Mouse (Mus musculus): Measurements from ENCODE around the gene Gm9970. TPM values are rescaled to one million over a fixed set of nuclear protein-coding genes. Genes with fewer than 3 reads are reported as not detected.

Gene Gm9970
- polyA plus RNA-seq, 1 experiment from 2014 or later: 0.68 TPM

GRCm38 (mm10) chr5:31194486-31195485 is 46.2 kb downstream of the Gm9970 start:
- H3K27me3 ChIP-seq (replicated peaks): no peaks in the 10 kb centered on the region
- no peaks in the 10 kb centered on the region for H3K9me3 ChIP-seq
- peak overlapping the region; percentile 94 for H3K9ac ChIP-seq
- H3K4me1 ChIP-seq: peaks cover 23% of the 10 kb centered on the region
- ATAC-seq (ENCODE audit: extremely low read depth, insufficient number of reproducible peaks, low FRiP score, low TSS enrichment): no peak
- H3K27ac ChIP-seq (replicated peaks): no peak overlapping the region
- H3K4me2 ChIP-seq: peak overlapping the region; percentile 80
- H3K4me3 ChIP-seq: peak overlapping the region; percentile 75
- peaks cover 74% of the 10 kb centered on the region for H3K36me3 ChIP-seq
- 88% methylated on average over 16 of the region's 16 CpGs for WGBS

GRCm38 (mm10) chr5:31193631-31194281 is 47.3 kb downstream of the Gm9970 start:
- no peak for ATAC-seq (ENCODE audit: extremely low read depth, insufficient number of reproducible peaks, low FRiP score, low TSS enrichment)
- no peaks in the 10 kb centered on the region for H3K27me3 ChIP-seq (replicated peaks)
- H3K9me3 ChIP-seq: no peaks in the 10 kb centered on the region
- peak overlapping the region; percentile 83 for H3K27ac ChIP-seq (replicated peaks)
- H3K9ac ChIP-seq: peak overlapping the region; percentile 94
- H3K36me3 ChIP-seq: peaks cover 74% of the 10 kb centered on the region
- peak overlapping the region; percentile 80 for H3K4me2 ChIP-seq
- peak overlapping the region; percentile 75 for H3K4me3 ChIP-seq
- 8% methylated on average over 25 of the region's 25 CpGs for WGBS
- H3K4me1 ChIP-seq: peaks cover 23% of the 10 kb centered on the region

- Histone ChIP-seq H3K36me3 (peaks cover 74% of the 10 kb centered on the region), H3K27me3 (replicated peaks) (no peaks in the 10 kb centered on the region), H3K4me3 (peak within 1 kb of the TSS; percentile 75), H3K4me2 (peak within 1 kb of the TSS; percentile 80), H3K9ac (peak within 1 kb of the TSS; percentile 94), H3K4me1 (peaks cover 23% of the 10 kb centered on the region), H3K9me3 (no peaks in the 10 kb centered on the region), H3K27ac (replicated peaks) (peak within 1 kb of the TSS; percentile 83)
- ATAC-seq (ENCODE audit: extremely low read depth, insufficient number of reproducible peaks, low FRiP score, low TSS enrichment): peak; percentile 94
- WGBS: under 1% methylated on average over 48 of the region's 48 CpGs
Observed at GRCm38 (mm10) chr5:31192939-31193630, 47.9 kb downstream of the Gm9970 start, which contains the start of the genes Snx17 and Eif2b4. TSS of gene Snx17 (plus strand) at chr5:31193227. TSS of gene Eif2b4 (minus strand) at chr5:31193430.

GRCm38 (mm10) chr5:31192045-31192938 is 48.7 kb downstream of the Gm9970 start:
- Histone ChIP-seq H3K4me2 (peak overlapping the region; percentile 80), H3K27ac (replicated peaks) (peak overlapping the region; percentile 83), H3K27me3 (replicated peaks) (no peaks in the 10 kb centered on the region), H3K4me1 (peaks cover 23% of the 10 kb centered on the region), H3K9me3 (no peaks in the 10 kb centered on the region), H3K36me3 (peaks cover 74% of the 10 kb centered on the region), H3K4me3 (peak overlapping the region; percentile 75), H3K9ac (peak overlapping the region; percentile 94)
- ATAC-seq (ENCODE audit: extremely low read depth, insufficient number of reproducible peaks, low FRiP score, low TSS enrichment): peak; percentile 53
- WGBS: 12% methylated on average over 42 of the region's 42 CpGs

Other genes with a start within 250 kb of the Gm9970 start
- 119 and 124 TPM in 2 replicates for gene Atraid, start 192.9 kb downstream of the Gm9970 start, polyA plus RNA-seq (2015; fragmentation: Nextera tagmentation; extraction: Ambion mirVana)
- 6.9 and 7.2 TPM in 2 replicates for gene Slc5a6, start 192.3 kb downstream of the Gm9970 start, polyA plus RNA-seq (2015; fragmentation: Nextera tagmentation; extraction: Ambion mirVana)
- 17.8 and 20.9 TPM in 2 replicates for gene Cad, start 186.5 kb downstream of the Gm9970 start, polyA plus RNA-seq (2015; fragmentation: Nextera tagmentation; extraction: Ambion mirVana)
- not detected in 2 replicates for gene Dnajc5g, start 134.9 kb downstream of the Gm9970 start, polyA plus RNA-seq (2015; fragmentation: Nextera tagmentation; extraction: Ambion mirVana)
- 0.21 and 0.69 TPM in 2 replicates for gene Slc30a3, start 133.0 kb downstream of the Gm9970 start, polyA plus RNA-seq (2015; fragmentation: Nextera tagmentation; extraction: Ambion mirVana)
- gene Trim54, start 124.5 kb downstream of the Gm9970 start, polyA plus RNA-seq (2015; fragmentation: Nextera tagmentation; extraction: Ambion mirVana): 10.7 and 13.9 TPM in 2 replicates
- gene Ucn, start 102.4 kb downstream of the Gm9970 start, polyA plus RNA-seq (2015; fragmentation: Nextera tagmentation; extraction: Ambion mirVana): 0.45 TPM in 1 of 2 replicates, not detected in the other
- 68.0 and 89.4 TPM in 2 replicates for gene Mpv17, start 87.0 kb downstream of the Gm9970 start, polyA plus RNA-seq (2015; fragmentation: Nextera tagmentation; extraction: Ambion mirVana)
- gene Gm29609, start 61.3 kb downstream of the Gm9970 start, polyA plus RNA-seq (2015; fragmentation: Nextera tagmentation; extraction: Ambion mirVana): 0.46 and 2.6 TPM in 2 replicates
- gene Gtf3c2, start 61.1 kb downstream of the Gm9970 start, polyA plus RNA-seq (2015; fragmentation: Nextera tagmentation; extraction: Ambion mirVana): 45.3 and 47.8 TPM in 2 replicates
- gene Snx17, start 48.0 kb downstream of the Gm9970 start, polyA plus RNA-seq (2015; fragmentation: Nextera tagmentation; extraction: Ambion mirVana): 112 and 116 TPM in 2 replicates
- 52.3 and 55.9 TPM in 2 replicates for gene Eif2b4, start 47.8 kb downstream of the Gm9970 start, polyA plus RNA-seq (2015; fragmentation: Nextera tagmentation; extraction: Ambion mirVana)
- gene Zfp513, start 38.9 kb downstream of the Gm9970 start, polyA plus RNA-seq (2015; fragmentation: Nextera tagmentation; extraction: Ambion mirVana): 7.3 and 7.5 TPM in 2 replicates
- 101 and 107 TPM in 2 replicates for gene Ppm1g, start 20.5 kb downstream of the Gm9970 start, polyA plus RNA-seq (2015; fragmentation: Nextera tagmentation; extraction: Ambion mirVana)
- 124 and 132 TPM in 2 replicates for gene Nrbp1, start 368 bp downstream of the Gm9970 start, polyA plus RNA-seq (2015; fragmentation: Nextera tagmentation; extraction: Ambion mirVana)
- 6.0 and 7.4 TPM in 2 replicates for gene Krtcap3, start 10.5 kb upstream of the Gm9970 start, polyA plus RNA-seq (2015; fragmentation: Nextera tagmentation; extraction: Ambion mirVana)
- gene Ift172, start 49.9 kb upstream of the Gm9970 start, polyA plus RNA-seq (2015; fragmentation: Nextera tagmentation; extraction: Ambion mirVana): 21.8 and 22.6 TPM in 2 replicates
- 22.4 and 22.6 TPM in 2 replicates for gene Fndc4, start 54.8 kb upstream of the Gm9970 start, polyA plus RNA-seq (2015; fragmentation: Nextera tagmentation; extraction: Ambion mirVana)
- gene Gckr, start 56.2 kb upstream of the Gm9970 start, polyA plus RNA-seq (2015; fragmentation: Nextera tagmentation; extraction: Ambion mirVana): 0.36 and 0.56 TPM in 2 replicates
- gene Zfp512, start 211.2 kb upstream of the Gm9970 start, polyA plus RNA-seq (2015; fragmentation: Nextera tagmentation; extraction: Ambion mirVana): 30.6 and 38.2 TPM in 2 replicates
- gene 4930548H24Rik, start 244.5 kb upstream of the Gm9970 start, polyA plus RNA-seq (2015; fragmentation: Nextera tagmentation; extraction: Ambion mirVana): not detected in 2 replicates